Mouse (Mus musculus) limb, embryonic 12.5 days (tissue): Measurements from ENCODE around the gene Zkscan8. TPM values are rescaled to one million over a fixed set of nuclear protein-coding genes. Genes with fewer than 3 reads are reported as not detected.
"Not testable (repeated sequence)": the region's sequence is repeated elsewhere in the genome, so short reads cannot be mapped to it uniquely, and the experiment has no call there.

Experiments
- ATAC-seq: fragments of 200-750 bp; cut with Nextera tagmentation; 2 replicates; pipeline ENCODE4 v1.8.0; 2017; ENCODE audit warnings: low read depth, moderate TSS enrichment; ENCODE audit not compliant: insufficient number of reproducible peaks, insufficient read depth, low FRiP score, low TSS enrichment
- H3K27ac ChIP-seq: fragments of 300-500 bp; sonication (generic); 2 replicates; pipeline ENCODE4 v1.5.1; 2016; ENCODE audit warnings: mild to moderate bottlenecking, moderate library complexity
- H3K27me3 ChIP-seq: fragments of 300-500 bp; sonication (generic); 2 replicates; pipeline ENCODE4 v1.6.1; 2016; ENCODE audit warnings: mild to moderate bottlenecking, moderate library complexity
- H3K36me3 ChIP-seq: fragments of 300-500 bp; sonication (generic); 2 replicates; pipeline ENCODE4 v1.6.1; 2016; ENCODE audit warnings: mild to moderate bottlenecking, moderate library complexity
- H3K4me1 ChIP-seq: fragments of 300-500 bp; sonication (generic); replicated peaks from 2 replicates; pipeline ENCODE4 v1.6.1; 2016
- H3K4me2 ChIP-seq: fragments of 300-500 bp; sonication (generic); 2 replicates; pipeline ENCODE4 v1.6.1; 2016; ENCODE audit warnings: mild to moderate bottlenecking, moderate library complexity
- H3K4me3 ChIP-seq: fragments of 300-500 bp; sonication (generic); replicated peaks from 2 replicates; pipeline ENCODE4 v1.5.1; 2016; ENCODE audit warnings: mild to moderate bottlenecking
- H3K9ac ChIP-seq: fragments of 300-500 bp; sonication (generic); replicated peaks from 2 replicates; pipeline ENCODE4 v1.6.1; 2016; ENCODE audit warnings: mild to moderate bottlenecking, moderate library complexity
- H3K9me3 ChIP-seq: fragments of 300-500 bp; sonication (generic); 2 replicates; pipeline ENCODE4 v1.6.1; 2016; ENCODE audit warnings: mild to moderate bottlenecking, moderate library complexity
- WGBS: fragments of 180-500 bp; shearing (Covaris S2); methylation state at CpG from one replicate; pipeline ENCODE4 v1.1.7; 2016; 5-methylcytosine and 5-hydroxymethylcytosine counted together
- polyA plus RNA-seq: library from polyadenylated mRNA; unstranded; fragments of >200 nt; fragmentation: Nextera tagmentation; extraction: Ambion mirVana; gene quantifications from 2 replicates; pipeline ENCODE4 v1.2.1, GENCODE M21; 2016

Gene Zkscan8
- polyA plus RNA-seq, 1 experiment from 2014 or later = 8.4 TPM

GRCm38 (mm10) chr13:21486881-21487280, 44.0 kb downstream of the Zkscan8 start:
- no peak for ATAC-seq
- no peak overlapping the region for H3K9ac ChIP-seq
- peaks cover 4% of the 10 kb centered on the region; the same call in 1 of the 2 replicates for H3K9me3 ChIP-seq
- no peaks in the 10 kb centered on the region for H3K27me3 ChIP-seq
- H3K4me3 ChIP-seq = no peak overlapping the region
- H3K4me1 ChIP-seq = no peaks in the 10 kb centered on the region
- peaks cover 7% of the 10 kb centered on the region; the same call in 1 of the 2 replicates for H3K36me3 ChIP-seq
- H3K27ac ChIP-seq = no peak overlapping the region
- no peak overlapping the region for H3K4me2 ChIP-seq
- WGBS = 92% methylated on average over 1 of the region's 1 CpGs

DNA sequence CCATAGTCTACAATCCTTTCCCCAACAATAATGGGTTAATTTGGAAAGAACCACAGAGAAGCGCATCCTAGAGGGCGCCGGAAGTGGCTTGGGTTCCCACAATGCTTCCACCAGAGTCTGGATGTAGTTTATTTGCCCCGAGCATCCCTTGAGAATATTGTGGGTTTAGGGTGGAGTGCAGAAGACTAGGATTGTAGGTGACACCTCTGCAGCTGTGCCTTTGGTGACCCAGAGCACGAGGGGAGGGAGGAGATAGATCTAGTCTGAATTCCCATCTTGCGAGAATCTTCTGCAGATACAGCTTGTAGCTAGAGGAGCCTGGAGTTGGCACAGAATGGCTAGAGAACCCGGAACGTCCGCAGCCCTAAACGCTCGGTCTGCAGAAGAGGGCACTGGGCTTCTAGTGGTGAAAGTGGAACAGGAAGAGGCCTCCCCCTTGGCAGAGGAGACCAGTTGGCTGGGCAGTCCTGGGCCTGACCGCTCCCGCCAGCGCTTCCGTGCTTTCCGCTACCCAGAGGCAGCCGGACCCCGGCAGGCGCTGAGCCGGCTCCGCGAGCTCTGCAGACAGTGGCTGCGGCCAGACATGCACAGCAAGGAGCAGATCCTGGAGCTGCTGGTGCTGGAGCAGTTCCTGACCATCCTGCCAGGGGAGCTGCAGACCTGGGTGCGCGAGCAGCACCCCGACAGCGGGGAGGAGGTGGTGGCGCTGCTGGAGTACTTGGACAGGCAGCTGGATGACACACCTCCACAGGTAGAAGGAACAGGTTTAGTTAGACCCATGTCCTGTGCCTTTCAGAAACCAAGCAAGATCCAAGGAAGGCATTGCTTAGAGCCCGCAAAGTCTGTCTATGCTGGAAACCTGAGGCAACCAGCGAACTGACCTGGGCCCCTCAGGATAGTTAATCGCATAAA, 51.9 kb downstream of the Zkscan8 start, which contains the start of the genes Zkscan4 and Gm10065:
TSS of gene Zkscan4 (plus strand) at position 149 of the 912 bp plus-strand sequence.
TSS of gene Gm10065 (minus strand) at position 683 of the 912 bp plus-strand sequence.
- ATAC-seq = peak; percentile 75

DNA sequence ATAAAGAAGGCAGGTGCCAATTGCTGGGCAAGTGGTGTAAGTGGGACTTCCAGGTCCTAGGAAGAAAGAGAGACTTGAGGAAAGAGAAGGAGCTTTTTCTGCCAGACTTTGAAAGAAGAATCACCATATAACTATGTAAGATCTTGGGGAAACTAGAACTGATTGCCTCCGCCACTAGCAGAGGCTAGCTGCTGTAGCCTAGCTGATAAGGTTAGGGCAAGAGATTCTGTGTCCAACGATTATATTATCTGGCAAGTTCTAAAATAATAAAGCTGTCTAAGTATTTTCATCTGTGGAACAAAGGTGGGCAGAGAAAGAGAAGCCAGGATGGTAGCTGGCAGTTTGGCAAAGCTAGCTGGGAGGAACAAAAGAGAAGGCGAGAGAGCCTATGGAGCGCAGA, 58.5 kb downstream of the Zkscan8 start:
- no peak for ATAC-seq
- Histone ChIP-seq H3K4me1 (peaks cover 3% of the 10 kb centered on the region; the same call in 1 of the 2 replicates), H3K4me3 (no peak overlapping the region), H3K36me3 (no peaks in the 10 kb centered on the region), H3K4me2 (no peak overlapping the region), H3K27me3 (peaks cover 21% of the 10 kb centered on the region), H3K9ac (no peak overlapping the region), H3K9me3 (no peaks in the 10 kb centered on the region), H3K27ac (no peak overlapping the region)
- 44% methylated on average over 4 of the region's 4 CpGs for WGBS

More for the DNA sequence above, 51.9 kb downstream of the Zkscan8 start, which contains the start of the genes Zkscan4 and Gm10065:
- Histone ChIP-seq H3K27ac (peak within 1 kb of the TSS; percentile 78), H3K4me3 (peak within 1 kb of the TSS; percentile 55), H3K4me2 (peak within 1 kb of the TSS; percentile 67), H3K9ac (peak within 1 kb of the TSS; percentile 70)
- H3K36me3 ChIP-seq, H3K27me3 ChIP-seq, H3K9me3 ChIP-seq, H3K4me1 ChIP-seq: not testable (repeated sequence)
- WGBS = 4% methylated on average over 29 of the region's 31 CpGs

DNA sequence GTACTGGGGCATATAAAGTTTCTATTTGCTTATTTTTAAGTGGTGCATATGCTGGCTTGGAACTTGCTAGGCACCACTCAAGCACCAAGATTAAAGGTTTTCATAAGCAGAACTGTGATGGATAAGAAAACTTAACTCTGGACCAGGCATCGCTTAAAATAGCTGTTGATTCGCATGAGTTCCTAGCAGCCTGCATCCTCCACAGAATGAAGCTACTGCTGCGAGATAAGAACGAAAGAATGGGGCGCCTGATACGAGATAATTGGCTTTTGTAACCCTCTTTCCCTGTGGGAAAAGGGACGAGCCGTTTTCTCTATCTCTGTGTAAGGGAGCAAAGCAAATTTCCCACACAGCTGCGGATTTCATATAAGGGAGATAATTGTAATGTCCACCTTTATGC, 61.8 kb downstream of the Zkscan8 start:
- peak overlapping the region; percentile 85 for H3K4me2 ChIP-seq
- peaks cover 20% of the 10 kb centered on the region for H3K27me3 ChIP-seq
- H3K9me3 ChIP-seq = no peaks in the 10 kb centered on the region
- H3K27ac ChIP-seq = no peak overlapping the region
- 38% methylated on average over 9 of the region's 9 CpGs for WGBS
- ATAC-seq = no peak
- H3K4me3 ChIP-seq = no peak overlapping the region
- peaks cover 3% of the 10 kb centered on the region; the same call in 1 of the 2 replicates for H3K4me1 ChIP-seq
- H3K9ac ChIP-seq = no peak overlapping the region
- H3K36me3 ChIP-seq = no peaks in the 10 kb centered on the region

DNA sequence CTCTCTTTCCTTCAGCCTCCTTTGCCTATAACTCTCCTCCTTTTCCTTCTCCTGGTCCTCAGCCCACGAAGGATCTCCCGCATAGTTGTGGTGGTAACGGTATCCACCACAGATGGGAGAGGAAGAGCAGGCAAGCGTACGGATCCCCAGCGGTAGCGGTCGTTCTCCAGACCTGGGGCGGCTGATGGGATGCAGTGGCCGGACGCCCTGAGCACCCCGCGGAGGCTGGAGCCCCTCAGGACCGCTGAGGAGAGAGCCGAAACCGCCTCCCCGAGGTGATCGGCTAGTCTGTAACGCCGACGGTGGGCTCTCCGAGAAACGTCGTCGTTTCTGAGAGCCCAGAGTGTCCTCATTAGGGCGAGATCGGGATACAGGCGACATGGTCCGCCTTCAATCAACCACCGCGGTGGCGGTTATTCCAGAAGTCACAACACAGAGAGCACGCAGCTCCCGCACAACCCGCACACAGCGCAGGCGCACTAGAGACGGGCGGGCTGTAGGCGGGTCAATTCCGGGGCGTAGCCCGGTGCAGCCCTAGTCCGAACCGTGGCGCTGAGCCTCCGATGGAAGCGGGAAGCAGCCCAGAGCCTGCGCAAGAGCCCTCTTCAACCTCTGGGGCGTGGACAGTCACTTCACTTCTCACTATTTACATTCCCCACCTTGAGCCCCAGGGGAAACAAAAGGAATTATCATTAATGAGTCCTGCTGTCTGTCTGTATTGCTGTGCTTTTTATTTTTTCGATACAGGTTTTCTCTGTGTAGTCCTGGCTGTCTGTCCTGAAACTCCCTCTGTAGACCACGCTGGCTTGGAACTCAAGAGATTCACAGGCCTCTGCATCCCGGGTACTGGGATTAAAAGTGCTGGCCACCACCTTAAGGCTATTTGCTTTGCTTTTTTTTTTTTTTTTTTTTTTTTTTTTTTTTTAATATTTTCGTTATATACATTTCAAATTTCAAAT, 62.6 kb downstream of the Zkscan8 start, which contains the start of gene Nkapl:
TSS of gene Nkapl (minus strand) at position 449 of the 959 bp plus-strand sequence.
- Histone ChIP-seq H3K4me2 (peak within 1 kb of the TSS; percentile 85), H3K27me3 (peaks cover 20% of the 10 kb centered on the region), H3K9ac (peak within 1 kb of the TSS; percentile 71), H3K9me3 (no peaks in the 10 kb centered on the region), H3K4me3 (peak within 1 kb of the TSS; percentile 55), H3K4me1 (peaks cover 3% of the 10 kb centered on the region; the same call in 1 of the 2 replicates), H3K27ac (no peak within 1 kb of the TSS), H3K36me3 (no peaks in the 10 kb centered on the region)
- ATAC-seq = peak; percentile 98
- 1% methylated on average over 54 of the region's 54 CpGs for whole genome bisulfite sequencing

GRCm38 (mm10) chr13:21467336-21467735, 63.6 kb downstream of the Zkscan8 start:
- Histone ChIP-seq H3K4me2 (no peak overlapping the region), H3K4me1 (peaks cover 3% of the 10 kb centered on the region; the same call in 1 of the 2 replicates), H3K9ac (no peak overlapping the region), H3K36me3 (no peaks in the 10 kb centered on the region), H3K27me3 (peaks cover 20% of the 10 kb centered on the region), H3K4me3 (no peak overlapping the region), H3K27ac (no peak overlapping the region), H3K9me3 (no peaks in the 10 kb centered on the region)
- ATAC-seq = no peak
- 81% methylated on average over 10 of the region's 10 CpGs for WGBS

Other genes with a start within 250 kb of the Zkscan8 start
- not detected in 2 replicates for gene Gpx5, start 238.4 kb downstream of the Zkscan8 start, polyA plus RNA-seq
- 0.60 and 0.73 TPM in 2 replicates for gene Gpx6, start 219.0 kb downstream of the Zkscan8 start, polyA plus RNA-seq
- not detected in 2 replicates for gene Olfr1367, start 184.2 kb downstream of the Zkscan8 start, polyA plus RNA-seq
- 16.4 and 17.1 TPM in 2 replicates for gene Zscan12, start 168.3 kb downstream of the Zkscan8 start, polyA plus RNA-seq
- gene Zkscan3, start 128.4 kb downstream of the Zkscan8 start, polyA plus RNA-seq = 103 and 105 TPM in 2 replicates
- 5.0 TPM in 2 replicates for gene Pgbd1, start 90.1 kb downstream of the Zkscan8 start, polyA plus RNA-seq
- 31.8 and 36.0 TPM in 2 replicates for gene Zscan26, start 77.4 kb downstream of the Zkscan8 start, polyA plus RNA-seq
- gene Nkapl, start 62.6 kb downstream of the Zkscan8 start, polyA plus RNA-seq = 2.1 TPM in 2 replicates
- gene Zkscan4, start 52.2 kb downstream of the Zkscan8 start, polyA plus RNA-seq = 3.6 and 4.1 TPM in 2 replicates
- not detected in 2 replicates for gene Gm10065, start 51.7 kb downstream of the Zkscan8 start, polyA plus RNA-seq
- gene AK157302, start 35.9 kb downstream of the Zkscan8 start, polyA plus RNA-seq = 0.42 and 0.48 TPM in 2 replicates
- 4.7 and 4.8 TPM in 2 replicates for gene Gm11273, start 29.7 kb downstream of the Zkscan8 start, polyA plus RNA-seq
- gene Olfr1366, start 11.7 kb upstream of the Zkscan8 start, polyA plus RNA-seq = 0.12 and 0.18 TPM in 2 replicates
- 0.05 TPM in 1 of 2 replicates, not detected in the other for gene Olfr1535, start 28.8 kb upstream of the Zkscan8 start, polyA plus RNA-seq
- gene Olfr1364, start 50.6 kb upstream of the Zkscan8 start, polyA plus RNA-seq = not detected in 2 replicates
- not detected in 2 replicates for gene Olfr1362, start 82.9 kb upstream of the Zkscan8 start, polyA plus RNA-seq
- not detected in 2 replicates for gene Olfr11, start 111.4 kb upstream of the Zkscan8 start, polyA plus RNA-seq
- gene Olfr1361, start 132.3 kb upstream of the Zkscan8 start, polyA plus RNA-seq = not detected in 2 replicates
- not detected in 2 replicates for gene Olfr1360, start 146.3 kb upstream of the Zkscan8 start, polyA plus RNA-seq
- not detected in 2 replicates for gene Olfr1359, start 167.0 kb upstream of the Zkscan8 start, polyA plus RNA-seq
- 4.6 and 6.2 TPM in 2 replicates for gene Hist1h2bl, start 185.0 kb upstream of the Zkscan8 start, polyA plus RNA-seq
- 55.1 and 62.4 TPM in 2 replicates for gene Hist1h2ai, start 185.3 kb upstream of the Zkscan8 start, polyA plus RNA-seq
- gene Hist1h3h, start 186.5 kb upstream of the Zkscan8 start, polyA plus RNA-seq = 16.0 and 36.8 TPM in 2 replicates
- 8.4 and 8.9 TPM in 2 replicates for gene Hist1h2bm, start 190.9 kb upstream of the Zkscan8 start, polyA plus RNA-seq
- 0.88 and 0.99 TPM in 2 replicates for gene Hist1h4j, start 203.9 kb upstream of the Zkscan8 start, polyA plus RNA-seq
- gene Hist1h4k, start 219.4 kb upstream of the Zkscan8 start, polyA plus RNA-seq = 5.4 and 11.3 TPM in 2 replicates
- 51.3 and 71.5 TPM in 2 replicates for gene Hist1h2ak, start 222.7 kb upstream of the Zkscan8 start, polyA plus RNA-seq
- gene Hist1h2bn, start 223.0 kb upstream of the Zkscan8 start, polyA plus RNA-seq = 8.0 and 9.8 TPM in 2 replicates
- 40.4 and 49.4 TPM in 2 replicates for gene Hist1h1b, start 249.5 kb upstream of the Zkscan8 start, polyA plus RNA-seq